Mouse (Mus musculus): ENCODE data around the gene Gm16253.

The Gm16253 gene

DNA sequence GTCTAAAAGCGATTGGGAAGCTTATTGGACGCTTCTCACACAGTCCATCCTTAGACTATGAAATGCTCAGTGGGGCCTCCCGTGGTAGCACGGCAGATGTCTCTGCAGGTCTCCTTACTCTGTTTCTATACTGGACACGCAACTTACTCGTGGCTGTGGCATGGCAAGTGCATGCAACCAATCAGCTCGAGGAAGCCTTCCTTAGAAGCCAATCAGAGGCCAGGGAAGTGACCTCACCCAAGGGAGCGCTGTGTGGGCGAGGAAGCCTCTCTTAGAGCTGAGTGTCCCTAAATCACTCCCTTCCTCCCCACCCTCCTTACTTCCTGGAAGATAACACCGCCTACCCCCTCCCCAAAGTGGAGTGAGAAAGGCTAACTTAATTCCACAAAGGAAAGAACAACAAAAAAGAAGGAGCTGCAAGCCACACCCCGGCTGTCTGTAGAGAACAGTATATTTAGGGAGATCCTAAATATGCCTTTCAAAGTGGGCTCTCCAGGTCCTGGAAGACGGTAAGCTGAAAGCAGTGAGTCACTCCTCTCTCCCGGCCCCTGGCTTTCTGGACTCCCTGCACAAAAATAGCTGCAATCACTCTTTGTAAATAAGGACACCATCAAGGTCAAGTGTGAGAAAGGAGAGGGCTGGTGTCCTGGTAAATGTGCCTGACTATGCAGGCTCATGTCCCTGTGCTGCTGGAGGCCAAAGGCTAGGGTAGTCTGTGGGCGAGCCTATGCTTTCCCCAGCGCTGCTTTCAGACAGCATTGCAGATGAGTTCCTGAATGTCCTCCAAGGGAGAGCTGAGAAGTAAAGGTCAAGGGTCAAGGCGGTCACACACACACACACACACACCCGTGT lies at the start of gene Gm16253:
Gene Gm16253 (plus strand): TSS at position 295 of the 852 bp plus-strand sequence.
- DNase-seq (ENCODE audit: low spot score in 2 of 2): peak; percentile 72 to 76

DNA sequence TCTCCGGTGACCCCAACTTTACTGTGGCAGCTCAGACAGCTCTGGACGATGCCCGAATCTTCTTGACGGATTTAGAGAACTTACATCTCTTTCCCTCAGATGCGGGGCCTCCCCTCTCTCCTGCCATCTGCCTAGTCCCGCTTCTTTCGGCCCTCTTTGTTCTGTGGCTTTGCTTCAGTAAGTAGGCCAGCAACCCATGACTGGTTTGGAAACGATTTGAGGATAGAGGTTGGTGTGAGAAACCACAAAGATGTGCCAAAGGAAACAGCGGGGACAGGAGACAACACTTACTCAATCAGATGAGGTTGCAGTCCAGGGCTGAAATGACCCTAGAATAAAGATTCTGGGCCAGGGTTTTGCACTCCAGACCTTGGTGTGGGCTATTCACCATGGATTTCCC lies 48.3 kb upstream of the Gm16253 start:
- no peak for DNase-seq (ENCODE audit: low spot score in 2 of 2)

DNA sequence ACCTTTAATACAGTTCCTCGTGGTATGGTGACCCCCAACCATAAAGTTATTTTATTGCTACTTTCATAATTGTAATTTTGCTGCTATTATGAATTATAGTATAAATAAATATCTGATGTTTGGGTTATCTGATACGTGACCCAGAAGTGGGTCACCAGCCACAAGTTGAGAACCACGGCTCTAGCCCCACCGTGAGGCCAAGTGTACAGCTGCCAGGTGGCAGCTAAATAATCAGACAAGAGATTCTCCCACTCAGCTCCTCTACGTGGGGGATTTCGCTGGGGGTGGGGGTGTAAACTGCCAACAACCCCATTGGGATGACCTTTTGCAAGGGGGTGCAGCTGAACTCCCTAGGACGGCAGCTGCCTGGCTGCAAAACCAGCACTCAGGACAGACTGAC lies 44.7 kb upstream of the Gm16253 start:
- DNase-seq (ENCODE audit: low spot score in 2 of 2): no peak

DNA sequence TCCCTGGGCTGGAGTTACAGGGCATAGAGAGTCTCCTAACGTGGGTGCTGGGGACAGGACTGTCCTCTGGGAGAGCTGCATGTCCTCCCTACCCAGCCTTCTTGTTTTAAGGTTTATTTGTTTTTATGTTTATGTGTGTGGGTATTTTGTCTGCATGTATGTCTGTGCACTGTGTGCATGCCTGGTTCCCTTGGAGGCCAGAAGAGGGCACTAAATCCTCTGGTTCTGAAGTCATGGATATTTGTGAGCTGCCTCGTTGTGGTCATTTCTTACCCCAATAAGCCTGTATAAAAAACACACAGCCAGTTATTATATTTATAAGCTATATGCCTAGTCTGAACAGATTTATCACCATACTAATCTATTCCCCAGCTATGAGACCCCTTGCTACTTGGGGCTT lies 42.5 kb upstream of the Gm16253 start:
- no peak for DNase-seq (ENCODE audit: low spot score in 2 of 2)

DNA sequence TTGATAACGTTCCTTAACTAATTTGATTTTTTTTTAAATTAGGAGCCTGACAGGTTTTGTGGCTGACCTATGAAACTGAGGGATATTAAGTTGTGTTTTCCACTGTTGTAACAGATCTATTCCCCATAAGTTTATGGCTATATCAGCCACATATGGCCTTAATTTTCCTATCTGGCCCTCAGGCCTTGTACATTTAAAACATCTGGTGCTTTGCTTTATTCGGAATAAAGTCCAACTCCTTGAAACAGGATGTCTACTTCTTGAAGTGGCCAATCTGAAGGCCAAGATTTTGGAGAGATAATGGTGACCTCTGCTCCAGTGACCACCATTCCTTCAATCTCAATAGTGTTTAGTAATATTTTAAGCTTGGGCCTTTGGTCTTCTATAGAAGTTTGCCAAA lies 37.5 kb upstream of the Gm16253 start:
- no peak for DNase-seq (ENCODE audit: low spot score in 2 of 2)

DNA sequence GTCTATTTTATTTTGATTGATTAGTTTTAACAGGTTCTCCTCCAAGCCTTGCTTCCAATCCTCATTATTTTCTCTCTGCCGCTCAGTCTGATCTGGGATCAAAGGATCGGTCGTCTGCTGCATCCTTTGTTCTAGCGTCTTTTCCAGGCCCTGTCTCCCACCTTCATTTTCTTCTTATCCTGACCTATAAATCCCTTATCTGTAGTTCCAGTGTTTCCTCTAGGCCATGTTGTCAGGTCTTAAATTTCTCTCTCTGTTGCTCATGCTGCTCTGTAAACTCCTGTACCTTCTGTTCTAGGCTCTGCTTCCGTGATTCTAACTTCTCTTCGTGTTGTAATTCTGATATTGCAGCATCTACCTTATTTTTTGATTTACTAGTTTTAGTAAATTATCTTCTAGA lies 36.0 kb upstream of the Gm16253 start:
- DNase-seq (ENCODE audit: low spot score in 2 of 2): no peak

DNA sequence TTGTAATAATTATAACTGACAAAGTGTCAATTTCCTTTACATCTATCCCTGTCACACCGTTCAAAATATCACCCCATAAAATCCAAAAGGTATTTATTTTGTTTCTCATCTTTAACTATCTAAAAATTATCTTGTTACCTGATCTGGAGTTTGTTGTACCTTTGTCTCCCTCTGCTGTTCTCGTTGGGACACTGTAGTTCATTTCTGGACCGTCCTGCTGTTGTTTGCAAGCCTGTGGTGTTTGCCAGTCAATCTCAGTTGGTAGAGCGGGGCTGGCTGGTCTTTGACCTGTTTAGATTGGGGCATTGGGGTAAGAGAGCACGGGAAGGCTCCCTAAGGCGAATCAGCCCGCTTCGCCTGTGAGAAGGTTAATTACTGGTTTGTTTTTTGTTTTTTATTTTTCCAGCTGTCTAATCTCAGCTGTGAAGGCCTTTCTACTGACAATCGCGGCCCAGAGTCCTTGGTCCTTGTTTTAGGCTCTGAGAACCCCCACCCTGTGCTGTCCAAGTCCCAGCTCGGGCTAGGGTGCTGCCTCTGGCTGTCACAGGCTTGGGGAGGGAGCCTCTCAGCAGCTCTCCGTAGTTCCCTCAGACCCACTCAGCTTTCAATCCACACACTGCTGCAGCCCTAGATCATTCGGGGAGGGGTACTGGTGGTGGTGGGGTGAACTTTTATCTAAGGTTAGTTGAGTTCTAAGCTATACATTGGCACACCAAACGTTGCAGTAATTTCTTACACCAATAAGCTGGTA lies 35.3 kb upstream of the Gm16253 start:
- DNase-seq (ENCODE audit: low spot score in 2 of 2): no peak

DNA sequence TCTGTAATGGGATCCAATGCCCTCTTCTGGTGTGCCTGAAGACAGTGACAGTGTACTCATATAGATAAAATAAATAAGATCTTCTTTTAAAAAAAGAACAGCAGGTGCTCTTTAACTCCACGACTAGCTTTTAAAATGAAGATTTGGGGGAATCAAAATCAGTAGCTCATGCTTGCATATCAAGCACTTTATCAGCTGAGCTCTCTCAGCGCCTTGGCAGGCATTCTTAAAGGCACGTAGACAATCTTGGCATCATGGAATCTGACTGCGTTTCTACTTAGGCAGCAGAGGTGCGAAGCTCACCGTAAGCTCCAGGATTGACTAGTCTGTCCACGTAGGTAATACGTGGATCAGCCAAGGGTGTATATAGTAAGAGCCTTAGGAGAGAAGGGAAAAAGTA lies 34.2 kb upstream of the Gm16253 start:
- DNase-seq (ENCODE audit: low spot score in 2 of 2): no peak

DNA sequence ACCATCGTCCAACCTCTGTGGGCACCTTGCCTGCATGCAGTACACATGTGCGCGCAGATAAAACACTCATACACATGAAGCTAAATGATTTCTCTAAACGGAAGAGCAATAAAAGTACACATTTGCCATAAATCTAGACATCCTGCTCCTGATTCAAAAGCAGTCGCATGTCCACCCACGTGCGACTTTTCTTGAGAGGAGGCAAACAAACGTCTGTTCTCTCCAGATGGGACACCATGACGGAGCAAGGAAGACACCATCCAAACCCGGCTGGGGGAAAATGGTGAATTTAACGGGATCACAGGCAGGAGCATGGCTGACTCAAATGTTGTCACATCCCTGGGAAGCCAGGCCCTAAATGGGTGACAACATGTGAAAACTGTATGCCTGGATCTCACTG lies 33.4 kb upstream of the Gm16253 start:
- no peak for DNase-seq (ENCODE audit: low spot score in 2 of 2)

DNA sequence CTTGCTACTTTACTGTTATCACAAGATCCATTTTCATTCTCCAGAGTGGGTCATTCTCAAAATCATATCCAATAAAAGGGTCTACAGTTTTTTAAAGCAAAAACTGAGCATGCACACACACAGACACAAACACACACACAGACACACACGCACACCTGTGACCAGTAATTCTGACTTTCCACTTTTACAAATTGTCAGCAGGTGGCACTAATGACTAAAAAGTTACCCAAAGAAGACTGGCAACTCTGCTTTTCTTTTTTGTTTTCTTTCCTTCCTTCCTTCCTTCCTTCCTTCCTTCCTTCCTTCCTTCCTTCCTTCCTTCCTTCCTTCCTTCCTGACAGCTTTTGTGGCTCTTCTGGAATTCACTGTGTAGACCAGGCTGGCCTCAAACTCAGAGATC lies 31.2 kb upstream of the Gm16253 start:
- DNase-seq (ENCODE audit: low spot score in 2 of 2): no peak

DNA sequence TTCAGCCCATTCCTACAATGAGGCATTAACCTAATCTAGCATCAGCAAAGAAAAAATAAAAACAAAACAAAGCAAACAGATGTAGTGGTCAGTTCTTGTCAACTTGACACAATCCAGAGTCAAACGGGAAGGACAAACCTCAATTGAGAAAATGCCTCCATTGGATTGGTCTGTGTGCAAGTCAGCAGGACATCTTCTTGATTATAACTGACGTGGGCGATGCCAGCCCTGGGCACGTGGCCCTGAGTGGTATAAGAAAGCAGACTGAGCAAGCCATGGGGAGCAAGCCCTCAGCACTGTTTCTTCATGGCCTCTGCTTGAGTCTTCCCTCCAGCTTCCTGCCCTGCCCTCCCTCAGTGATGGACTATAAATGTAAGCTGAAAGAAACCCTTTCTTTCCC lies 29.9 kb upstream of the Gm16253 start:
- DNase-seq (ENCODE audit: low spot score in 2 of 2): no peak

DNA sequence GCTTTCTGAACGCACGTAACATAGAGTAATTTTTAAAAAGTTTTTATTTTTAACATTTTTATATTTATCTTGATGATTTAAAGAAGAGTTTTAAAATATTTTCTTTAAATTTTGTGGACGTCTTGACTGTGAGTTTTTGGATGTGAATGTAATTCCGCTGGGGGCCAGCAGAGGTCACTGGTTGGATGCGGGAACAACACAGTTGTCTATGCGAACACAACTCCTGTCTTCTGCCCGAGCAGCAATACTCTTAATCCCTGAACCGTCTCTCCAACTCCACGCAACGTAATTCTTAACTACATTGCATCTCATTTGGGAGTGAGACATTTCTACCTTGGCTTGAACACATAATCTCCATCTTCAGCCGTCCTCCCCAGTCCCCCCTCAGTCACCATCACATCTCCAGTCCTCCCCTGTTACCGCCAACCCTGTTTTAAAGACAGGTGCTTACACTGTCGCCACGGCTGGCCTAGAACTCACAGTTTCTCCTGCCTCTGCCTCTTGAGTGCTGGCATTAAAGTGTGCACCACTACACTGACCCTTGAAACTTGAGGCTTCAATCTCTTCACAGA lies 29.3 kb upstream of the Gm16253 start:
- peak; percentile 65 to 81 for DNase-seq (ENCODE audit: low spot score in 2 of 2)

DNA sequence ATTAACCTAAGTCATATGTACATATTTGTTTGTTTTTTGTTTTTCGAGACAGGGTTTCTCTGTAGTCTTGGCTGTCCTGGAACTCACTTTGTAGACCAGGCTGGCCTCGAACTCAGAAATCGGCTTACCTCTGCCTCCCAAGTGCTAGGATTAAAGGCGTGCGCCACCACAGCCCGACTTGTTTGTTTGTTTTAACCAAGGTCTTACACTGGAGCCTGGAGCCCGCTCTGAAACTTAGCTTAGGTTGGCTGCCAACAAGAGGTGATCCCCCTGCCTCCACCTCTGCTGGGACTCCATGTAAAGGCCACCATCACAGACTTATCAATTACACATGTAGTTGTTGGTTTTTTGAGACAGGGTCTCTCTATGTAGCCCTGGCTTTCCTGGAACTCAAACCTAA lies 28.0 kb upstream of the Gm16253 start:
- no peak for DNase-seq (ENCODE audit: low spot score in 2 of 2)

DNA sequence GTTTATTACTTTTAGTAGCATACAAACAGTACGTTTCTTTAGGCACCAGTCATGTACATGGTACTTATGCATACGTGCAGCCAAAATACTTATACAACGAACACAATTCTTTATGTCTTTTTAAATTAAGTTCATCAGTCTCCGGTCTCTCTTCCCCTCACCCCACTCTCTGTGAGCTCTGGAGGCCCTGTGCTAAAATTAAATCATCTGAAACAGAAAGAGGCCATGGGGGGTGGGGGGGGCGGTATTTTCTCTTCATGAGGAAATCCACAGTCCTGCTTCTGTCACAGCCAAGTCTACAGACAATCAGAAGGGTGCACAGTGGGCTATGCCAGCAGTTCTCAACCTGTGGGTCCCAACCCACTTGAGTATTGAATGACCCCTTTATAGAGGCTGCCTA lies 27.4 kb upstream of the Gm16253 start:
- no peak for DNase-seq (ENCODE audit: low spot score in 2 of 2)

DNA sequence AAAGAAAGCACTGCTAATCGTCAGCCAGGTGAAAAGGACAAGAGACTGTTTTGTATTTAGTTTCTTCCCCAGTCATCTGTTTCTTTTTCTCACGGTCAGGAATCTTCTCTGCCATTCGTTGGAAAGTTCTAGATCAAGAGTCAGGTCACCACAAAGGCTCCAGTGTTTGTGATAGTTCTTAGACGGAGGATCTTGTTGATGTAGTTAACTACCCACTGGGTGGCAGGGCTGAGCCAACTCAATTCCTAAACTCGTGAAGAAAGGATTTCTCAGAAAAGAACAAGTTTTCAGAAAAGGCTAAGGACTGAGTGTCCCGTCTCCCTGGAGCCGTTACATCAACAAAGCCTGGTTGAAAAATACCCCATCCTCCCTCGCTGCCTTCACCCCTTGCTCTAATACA lies 25.6 kb upstream of the Gm16253 start:
- DNase-seq (ENCODE audit: low spot score in 2 of 2): peak in 1 of 2 experiments; percentile 64

DNA sequence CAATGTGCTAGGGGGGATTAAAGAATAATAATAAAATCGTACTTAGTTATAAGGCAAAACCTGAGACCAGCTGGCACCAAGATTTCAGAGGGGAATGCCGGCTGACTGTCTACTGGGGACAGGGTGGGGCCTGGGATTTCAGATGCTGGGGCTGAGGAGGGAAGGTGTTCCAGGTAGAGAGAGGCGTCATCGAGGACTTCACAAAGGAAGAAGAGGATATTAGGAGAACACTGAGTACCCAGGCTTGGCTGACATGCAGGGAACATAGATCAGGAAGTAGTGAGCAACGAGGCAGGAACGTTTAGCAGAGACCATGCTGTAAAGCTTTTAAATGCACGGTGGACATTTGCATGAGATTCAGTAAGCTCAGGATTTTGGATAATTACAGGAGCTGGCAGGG lies 24.9 kb upstream of the Gm16253 start:
- DNase-seq (ENCODE audit: low spot score in 2 of 2): no peak

DNA sequence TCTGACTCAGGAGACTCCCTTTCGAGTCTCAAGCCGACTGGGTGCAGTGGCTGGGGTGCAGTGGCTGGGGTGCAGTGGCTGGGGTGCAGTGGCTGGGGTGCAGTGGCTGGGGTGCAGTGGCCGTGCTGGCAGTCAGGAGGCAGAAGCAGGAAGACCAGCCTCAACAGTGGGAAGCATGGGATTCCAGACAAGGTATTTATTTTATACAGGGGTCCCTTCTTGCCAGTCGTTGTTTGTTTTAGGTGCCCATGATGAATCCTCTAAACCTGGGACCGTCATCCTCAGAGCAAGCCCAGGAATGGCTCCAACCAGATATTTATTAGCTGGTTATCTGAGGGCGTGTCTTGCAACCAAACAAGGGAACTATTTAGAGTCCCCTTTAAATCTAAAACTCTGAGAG lies 23.2 kb upstream of the Gm16253 start:
- DNase-seq (ENCODE audit: low spot score in 2 of 2): no peak

DNA sequence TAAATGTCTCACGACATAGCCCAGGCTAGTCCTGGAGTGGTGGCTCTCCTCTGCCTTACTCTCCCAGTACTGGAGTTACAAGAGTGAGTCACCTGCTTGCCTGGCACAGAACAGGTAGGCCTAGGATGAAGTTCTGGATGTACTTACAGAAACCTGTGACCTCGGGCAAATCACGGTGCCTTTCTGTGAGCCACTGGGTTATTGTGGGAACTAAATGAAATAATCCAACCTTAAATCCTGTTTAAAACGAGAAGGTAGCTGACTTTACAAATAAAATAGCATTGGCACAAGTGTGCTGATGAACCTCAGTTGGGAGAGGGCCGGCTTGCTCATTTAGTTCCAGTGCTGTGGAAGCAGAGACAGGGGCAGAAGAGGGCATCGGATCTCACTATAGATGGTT lies 22.5 kb upstream of the Gm16253 start:
- DNase-seq (ENCODE audit: low spot score in 2 of 2): no peak

DNA sequence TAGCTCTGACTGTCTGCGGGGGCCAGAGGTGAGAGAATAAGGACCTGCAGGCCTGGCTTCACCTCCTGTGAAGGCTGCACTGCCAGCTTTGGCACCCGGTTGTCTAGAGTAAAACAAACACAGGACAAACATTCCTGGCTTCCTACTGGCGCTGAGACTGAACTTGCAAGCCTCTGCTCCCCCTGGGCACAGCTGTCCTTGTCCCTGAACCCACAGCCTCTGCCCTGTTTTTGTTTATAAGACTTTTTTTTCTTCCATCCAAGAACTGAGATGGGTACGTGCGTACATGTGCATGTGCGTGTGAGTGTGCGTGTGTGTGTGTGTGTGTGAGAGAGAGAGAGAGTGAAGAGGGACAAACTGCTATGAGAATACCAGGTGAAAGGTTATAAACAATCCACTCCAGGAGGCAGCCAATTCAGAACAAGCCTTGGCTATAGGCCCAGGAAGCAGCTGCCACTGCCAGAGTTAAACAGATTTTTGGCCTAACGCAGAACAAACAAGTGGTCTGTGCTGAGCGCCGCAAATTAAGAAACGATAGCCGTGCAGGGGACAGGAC lies 21.7 kb upstream of the Gm16253 start:
- DNase-seq (ENCODE audit: low spot score in 2 of 2): no peak

DNA sequence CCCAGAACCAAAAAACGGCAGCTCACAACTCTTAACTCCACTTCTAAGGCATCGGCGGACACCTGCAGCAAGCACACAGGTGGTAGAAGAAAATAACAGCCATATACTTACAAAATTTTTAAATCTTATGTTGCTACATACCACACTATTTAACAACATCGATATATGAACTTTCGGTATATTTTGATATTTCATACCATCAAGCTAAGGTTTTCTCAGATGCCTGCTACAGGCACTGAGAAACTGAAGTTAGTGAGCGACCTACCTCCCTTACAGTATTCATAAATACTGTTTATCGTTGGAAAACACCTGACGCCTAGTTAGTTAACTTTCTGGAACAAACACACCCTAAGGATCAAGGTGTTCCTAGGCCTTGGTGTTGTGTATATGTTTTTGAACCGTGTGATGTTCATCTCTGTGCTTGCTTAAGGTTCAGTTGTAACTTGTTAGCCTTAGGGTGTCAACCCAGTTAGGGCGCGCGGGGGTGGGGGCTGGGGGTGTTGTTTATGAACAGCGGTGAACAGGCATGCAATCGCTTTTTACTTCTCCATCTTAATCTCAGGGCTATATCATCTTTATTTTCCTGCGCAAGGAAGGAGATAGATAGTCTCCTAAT lies 20.7 kb upstream of the Gm16253 start:
- DNase-seq (ENCODE audit: low spot score in 2 of 2): no peak

DNA sequence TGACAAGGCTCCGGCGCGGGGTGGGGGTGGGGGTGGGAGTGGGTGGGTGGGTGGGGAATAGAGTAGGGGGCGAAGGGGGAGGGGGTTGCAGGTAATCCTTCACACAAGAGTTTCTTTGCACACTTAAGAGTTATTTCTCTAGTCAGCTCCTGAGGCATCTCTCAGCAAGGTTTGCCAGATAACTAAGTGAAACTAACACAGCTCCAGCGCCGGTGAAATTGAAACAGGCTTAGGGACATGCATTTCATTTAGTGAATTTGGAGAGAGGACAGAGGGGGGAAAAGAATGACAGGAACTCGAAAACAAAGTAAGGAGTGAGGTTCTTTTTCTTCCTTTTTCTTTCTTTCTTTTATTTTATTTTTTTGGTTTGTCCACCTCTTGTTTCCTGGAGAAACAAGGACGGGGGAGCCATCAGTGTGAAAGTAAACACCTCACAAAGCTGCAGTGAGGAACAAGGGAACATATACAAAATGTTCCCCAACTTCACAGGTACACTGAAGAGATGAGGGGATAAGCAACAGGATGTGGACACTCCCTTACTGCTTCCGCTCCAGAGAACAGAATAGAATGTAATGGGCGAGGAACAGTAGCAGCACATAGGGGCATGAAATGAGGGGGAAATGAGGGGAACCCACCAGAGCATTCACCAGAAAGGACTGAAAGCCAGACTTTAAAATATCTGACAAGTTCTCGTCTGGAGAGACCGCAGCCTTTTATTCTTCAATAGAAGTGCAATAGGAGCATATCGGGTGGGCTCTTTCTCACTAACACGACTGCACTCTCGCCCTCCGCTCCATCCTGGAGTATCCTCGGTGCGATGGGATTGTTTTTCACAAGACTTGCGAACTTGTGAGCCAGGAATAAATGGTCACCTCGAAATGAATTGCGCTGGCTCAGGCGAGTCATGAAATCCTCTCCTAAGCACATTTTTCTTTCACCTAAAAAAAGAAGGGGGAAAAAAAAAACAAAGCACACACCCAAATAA lies 19.8 kb upstream of the Gm16253 start:
- peak; percentile 54 to 59 for DNase-seq (ENCODE audit: low spot score in 2 of 2)
